Mouse (Mus musculus): Measurements from ENCODE around the gene Cfap97d1. TPM values are rescaled to one million over a fixed set of nuclear protein-coding genes. Genes with fewer than 3 reads are reported as not detected.

Gene Cfap97d1
- polyA plus RNA-seq, 1 experiment from 2014 or later, result 0.20 TPM

DNA sequence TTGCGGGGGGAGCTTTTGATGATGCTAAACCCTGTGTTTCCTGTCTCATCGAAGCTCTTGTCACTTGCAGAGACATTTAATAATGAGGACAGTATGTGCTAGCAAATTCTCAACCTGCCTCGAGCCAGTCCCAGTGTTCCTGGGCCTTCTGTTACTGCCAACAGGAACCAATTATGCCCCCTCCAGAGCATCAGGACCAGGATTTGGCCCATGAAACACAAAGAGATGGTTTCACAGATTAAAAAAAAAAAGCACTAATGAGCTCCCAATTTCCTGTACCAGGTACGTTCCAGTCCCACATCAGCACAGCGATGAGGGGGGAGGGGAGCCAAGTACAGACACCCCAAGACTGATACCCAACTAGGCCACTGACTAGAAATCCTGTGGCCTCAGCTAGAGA is 37.1 kb downstream of the Cfap97d1 start:
- 81% methylated on average over 5 of the region's 5 CpGs for WGBS
- H3K4me2 ChIP-seq (replicated peaks; ENCODE audit: low read depth, low read length), result no peak overlapping the region
- H3K36me3 ChIP-seq (ENCODE audit: insufficient read depth, low read length), result no peaks in the 10 kb centered on the region
- H3K9ac ChIP-seq (replicated peaks; ENCODE audit: low read depth), result no peak overlapping the region
- H3K4me3 ChIP-seq (ENCODE audit: low read depth, low read length), result no peak overlapping the region
- H3K4me1 ChIP-seq (ENCODE audit: insufficient read depth, low read depth, low read length), result no peaks in the 10 kb centered on the region
- H3K27me3 ChIP-seq (replicated peaks; ENCODE audit: insufficient read depth, low read length), result no peaks in the 10 kb centered on the region
- ATAC-seq (no peak), DNase-seq (ENCODE audit: low spot score) (no peak)
- no peaks in the 10 kb centered on the region for H3K9me3 ChIP-seq (ENCODE audit: low read length)
- TF ChIP-seq EP300 (IDR thresholded peaks at IDR 0.05) (no peak), CTCF (IDR thresholded peaks at IDR 0.05) (no peak)
- H3K27ac ChIP-seq (ENCODE audit: low read length), result no peak overlapping the region

DNA sequence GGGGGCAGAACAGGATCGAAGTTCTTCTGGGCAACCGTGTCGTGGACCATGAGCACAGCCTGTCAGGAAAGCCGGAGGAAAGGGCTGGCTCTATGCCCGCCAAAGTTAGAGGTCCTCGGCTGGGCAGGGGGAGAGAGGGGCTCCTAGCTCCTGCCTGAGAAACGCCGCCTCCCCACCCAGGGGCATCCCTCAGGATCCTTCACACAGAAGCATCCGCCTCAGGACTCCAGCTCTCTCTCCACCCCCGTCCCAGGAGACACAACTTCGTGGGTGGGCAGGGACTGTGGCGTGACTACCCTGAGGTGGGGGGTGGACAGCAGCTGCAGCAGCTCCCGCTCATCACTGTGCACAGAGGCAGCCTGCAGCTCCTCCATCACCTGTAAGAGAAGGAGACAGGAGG is 39.3 kb downstream of the Cfap97d1 start:
- TF ChIP-seq CTCF (IDR thresholded peaks at IDR 0.05), result no peak
- TF ChIP-seq EP300 (IDR thresholded peaks at IDR 0.05), result no peak
- H3K4me3 ChIP-seq (ENCODE audit: low read depth, low read length), result no peak overlapping the region
- 77% methylated on average over 13 of the region's 13 CpGs for whole genome bisulfite sequencing
- H3K27ac ChIP-seq (ENCODE audit: low read length), result no peak overlapping the region
- no peaks in the 10 kb centered on the region for H3K36me3 ChIP-seq (ENCODE audit: insufficient read depth, low read length)
- no peak for DNase-seq (ENCODE audit: low spot score)
- no peaks in the 10 kb centered on the region for H3K4me1 ChIP-seq (ENCODE audit: insufficient read depth, low read depth, low read length)
- H3K4me2 ChIP-seq (replicated peaks; ENCODE audit: low read depth, low read length), result no peak overlapping the region
- no peaks in the 10 kb centered on the region for H3K27me3 ChIP-seq (replicated peaks; ENCODE audit: insufficient read depth, low read length)
- H3K9ac ChIP-seq (replicated peaks; ENCODE audit: low read depth), result no peak overlapping the region
- no peaks in the 10 kb centered on the region for H3K9me3 ChIP-seq (ENCODE audit: low read length)
- no peak for ATAC-seq

DNA sequence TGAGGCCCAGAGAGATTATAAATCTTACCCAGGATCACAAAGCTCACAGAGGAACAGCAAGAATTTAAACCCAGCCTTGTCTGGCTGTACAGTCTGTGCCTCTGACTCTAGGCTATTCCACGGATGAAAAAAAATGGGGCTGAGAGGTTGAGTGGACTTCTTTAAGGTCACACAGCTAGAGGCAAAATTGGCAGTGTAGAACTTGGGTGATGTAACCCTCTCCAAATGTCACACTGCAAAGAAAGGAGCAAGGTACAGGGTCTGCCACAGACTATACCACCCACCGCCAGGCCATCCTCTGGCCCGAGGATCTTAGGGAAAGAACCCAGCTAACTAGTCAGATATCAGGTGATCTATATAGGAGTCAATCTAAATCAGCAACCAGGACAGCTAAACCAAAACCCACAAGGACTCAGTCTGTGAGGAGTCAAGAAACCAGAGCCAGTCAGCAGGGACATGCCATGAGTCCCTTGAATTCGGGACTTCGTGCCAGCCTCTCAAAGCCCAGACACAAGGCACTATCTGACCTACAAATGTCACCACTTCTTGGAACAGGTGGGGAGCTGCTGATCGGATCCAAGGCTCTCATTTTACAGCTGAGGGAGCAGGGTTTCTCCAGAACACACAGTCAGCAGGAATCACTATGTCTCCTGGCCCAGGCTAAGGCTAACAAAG is 40.1 kb downstream of the Cfap97d1 start:
- DNase-seq (ENCODE audit: low spot score) (no peak), ATAC-seq (no peak)
- Histone ChIP-seq H3K27ac (ENCODE audit: low read length) (no peak overlapping the region), H3K27me3 (replicated peaks; ENCODE audit: insufficient read depth, low read length) (no peaks in the 10 kb centered on the region), H3K4me3 (ENCODE audit: low read depth, low read length) (no peak overlapping the region), H3K4me1 (ENCODE audit: insufficient read depth, low read depth, low read length) (no peaks in the 10 kb centered on the region), H3K36me3 (ENCODE audit: insufficient read depth, low read length) (no peaks in the 10 kb centered on the region), H3K4me2 (replicated peaks; ENCODE audit: low read depth, low read length) (no peak overlapping the region), H3K9ac (replicated peaks; ENCODE audit: low read depth) (no peak overlapping the region), H3K9me3 (ENCODE audit: low read length) (no peaks in the 10 kb centered on the region)
- 91% methylated on average over 6 of the region's 6 CpGs for WGBS
- TF ChIP-seq EP300 (IDR thresholded peaks at IDR 0.05) (no peak), CTCF (IDR thresholded peaks at IDR 0.05) (no peak)

DNA sequence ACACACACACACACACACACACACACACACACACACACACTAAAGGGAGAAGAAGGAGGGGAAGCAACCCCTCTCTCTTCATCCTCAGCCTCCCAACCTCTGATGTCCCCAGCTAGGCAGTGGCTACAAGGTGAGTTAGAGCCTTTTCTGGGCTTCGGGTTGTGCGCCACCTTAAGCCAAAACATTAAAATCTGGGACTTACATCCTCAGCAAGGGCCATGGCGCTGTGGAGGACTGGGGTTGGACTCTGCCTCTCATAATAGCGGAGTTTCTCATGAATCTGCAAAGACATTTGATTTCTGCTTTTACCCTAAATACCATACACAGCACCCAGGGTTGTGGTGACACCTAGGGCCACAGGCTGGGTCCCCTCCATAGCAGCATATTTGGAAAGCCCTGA is 40.8 kb downstream of the Cfap97d1 start:
- Histone ChIP-seq H3K9ac (replicated peaks; ENCODE audit: low read depth) (no peak overlapping the region), H3K4me1 (ENCODE audit: insufficient read depth, low read depth, low read length) (no peaks in the 10 kb centered on the region), H3K27me3 (replicated peaks; ENCODE audit: insufficient read depth, low read length) (no peaks in the 10 kb centered on the region), H3K4me3 (ENCODE audit: low read depth, low read length) (no peak overlapping the region), H3K36me3 (ENCODE audit: insufficient read depth, low read length) (no peaks in the 10 kb centered on the region), H3K4me2 (replicated peaks; ENCODE audit: low read depth, low read length) (no peak overlapping the region), H3K27ac (ENCODE audit: low read length) (no peak overlapping the region), H3K9me3 (ENCODE audit: low read length) (no peaks in the 10 kb centered on the region)
- no peak for DNase-seq (ENCODE audit: low spot score)
- 94% methylated on average over 4 of the region's 4 CpGs for WGBS
- TF ChIP-seq CTCF (IDR thresholded peaks at IDR 0.05) (no peak), EP300 (IDR thresholded peaks at IDR 0.05) (no peak)
- ATAC-seq, result no peak

GRCm38 (mm10) chr11:102025354-102025753 is 41.3 kb downstream of the Cfap97d1 start:
- Histone ChIP-seq H3K9me3 (ENCODE audit: low read length) (no peaks in the 10 kb centered on the region), H3K27me3 (replicated peaks; ENCODE audit: insufficient read depth, low read length) (no peaks in the 10 kb centered on the region), H3K27ac (ENCODE audit: low read length) (no peak overlapping the region), H3K36me3 (ENCODE audit: insufficient read depth, low read length) (no peaks in the 10 kb centered on the region), H3K9ac (replicated peaks; ENCODE audit: low read depth) (no peak overlapping the region), H3K4me1 (ENCODE audit: insufficient read depth, low read depth, low read length) (no peaks in the 10 kb centered on the region), H3K4me2 (replicated peaks; ENCODE audit: low read depth, low read length) (peak overlapping the region; percentile 94; the same call in 1 of the 2 replicates), H3K4me3 (ENCODE audit: low read depth, low read length) (no peak overlapping the region)
- ATAC-seq, result no peak
- no peak for DNase-seq (ENCODE audit: low spot score)
- WGBS, result 54% methylated on average over 7 of the region's 7 CpGs
- TF ChIP-seq EP300 (IDR thresholded peaks at IDR 0.05), result no peak
- TF ChIP-seq CTCF (IDR thresholded peaks at IDR 0.05), result no peak

DNA sequence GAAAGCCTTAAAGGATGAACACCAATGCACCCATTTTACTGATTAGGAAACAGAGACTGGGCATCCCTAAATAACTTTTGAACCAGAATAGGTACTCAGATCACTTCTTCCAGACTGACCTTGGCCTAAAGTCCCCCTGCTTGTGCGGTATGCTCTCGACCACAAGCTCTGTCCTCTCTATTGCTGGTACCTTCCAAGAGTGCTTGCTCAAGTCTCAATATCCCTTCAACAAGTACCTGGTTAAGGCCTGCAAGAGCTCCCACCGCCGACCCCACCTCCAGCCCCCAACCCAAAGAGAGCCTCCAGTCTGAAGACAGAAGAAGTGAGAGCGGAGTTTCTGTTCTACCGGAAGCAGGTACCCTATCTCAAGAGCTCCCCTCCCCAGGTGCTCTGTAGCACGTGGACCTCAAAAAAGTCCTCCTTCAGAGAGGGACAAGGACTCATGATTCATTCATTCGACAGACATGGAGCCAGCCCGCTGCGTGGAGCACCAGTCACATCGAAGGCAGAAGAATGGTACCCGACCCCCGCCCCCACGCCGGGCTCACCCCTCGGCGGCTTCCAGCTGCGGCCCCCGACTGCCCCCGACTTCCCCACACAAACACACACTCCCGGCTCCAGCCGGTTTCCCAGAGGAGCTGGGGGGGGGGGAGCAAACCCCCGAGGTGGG is 42.0 kb downstream of the Cfap97d1 start:
- Histone ChIP-seq H3K9me3 (ENCODE audit: low read length) (no peaks in the 10 kb centered on the region), H3K36me3 (ENCODE audit: insufficient read depth, low read length) (no peaks in the 10 kb centered on the region), H3K4me1 (ENCODE audit: insufficient read depth, low read depth, low read length) (no peaks in the 10 kb centered on the region), H3K27ac (ENCODE audit: low read length) (no peak overlapping the region), H3K27me3 (replicated peaks; ENCODE audit: insufficient read depth, low read length) (no peaks in the 10 kb centered on the region), H3K4me3 (ENCODE audit: low read depth, low read length) (peak overlapping the region; percentile 59), H3K4me2 (replicated peaks; ENCODE audit: low read depth, low read length) (peak overlapping the region; percentile 94), H3K9ac (replicated peaks; ENCODE audit: low read depth) (0 out of 2 replicates have a peak overlapping the region, but pooled peaks have one; percentile 26)
- WGBS, result 7% methylated on average over 23 of the region's 23 CpGs
- no peak for TF ChIP-seq EP300 (IDR thresholded peaks at IDR 0.05)
- DNase-seq (ENCODE audit: low spot score) (peak; percentile 9), ATAC-seq (peak; percentile 10; the same call in 1 of the 2 replicates)
